Mouse (Mus musculus) retina, adult 2 months (tissue): ENCODE measurements around the gene Gm8050.
"Not testable (repeated sequence)": the region's sequence is repeated elsewhere in the genome, so short reads cannot be mapped to it uniquely, and the experiment has no call there.

ENCODE experiments used
- DNase-seq: peaks from one replicate; pipeline ENCODE4 v3.0.0-alpha.2; 2012; ENCODE audit warnings: low read depth, low spot score

Gene Gm8050

DNA sequence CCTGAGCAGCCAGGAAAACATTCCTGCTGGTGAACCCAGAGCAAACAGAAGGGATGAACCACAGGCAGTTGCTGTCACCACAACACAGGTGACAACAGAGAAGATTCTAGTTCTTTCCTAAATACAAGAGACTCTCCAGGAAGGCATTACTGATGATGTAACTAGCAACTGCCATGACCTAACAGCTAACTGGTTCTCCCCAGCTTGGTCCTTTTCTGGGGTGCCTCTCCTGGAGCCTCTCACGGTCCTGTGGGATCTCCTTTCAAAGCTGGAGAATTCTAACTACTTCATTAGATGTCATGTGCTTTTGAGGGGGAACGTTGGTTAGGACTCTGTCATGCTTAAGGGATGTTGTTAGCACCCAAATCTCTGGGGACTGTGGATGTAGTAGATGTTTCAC, at the start of gene Gm8050:
TSS of gene Gm8050 (minus strand) at position 101 of the 400 bp plus-strand sequence.
- DNase-seq = not testable (repeated sequence)

GRCm38 (mm10) chr14:6757231-6757536, 37.1 kb upstream of the Gm8050 start:
- not testable (repeated sequence) for DNase-seq

DNA sequence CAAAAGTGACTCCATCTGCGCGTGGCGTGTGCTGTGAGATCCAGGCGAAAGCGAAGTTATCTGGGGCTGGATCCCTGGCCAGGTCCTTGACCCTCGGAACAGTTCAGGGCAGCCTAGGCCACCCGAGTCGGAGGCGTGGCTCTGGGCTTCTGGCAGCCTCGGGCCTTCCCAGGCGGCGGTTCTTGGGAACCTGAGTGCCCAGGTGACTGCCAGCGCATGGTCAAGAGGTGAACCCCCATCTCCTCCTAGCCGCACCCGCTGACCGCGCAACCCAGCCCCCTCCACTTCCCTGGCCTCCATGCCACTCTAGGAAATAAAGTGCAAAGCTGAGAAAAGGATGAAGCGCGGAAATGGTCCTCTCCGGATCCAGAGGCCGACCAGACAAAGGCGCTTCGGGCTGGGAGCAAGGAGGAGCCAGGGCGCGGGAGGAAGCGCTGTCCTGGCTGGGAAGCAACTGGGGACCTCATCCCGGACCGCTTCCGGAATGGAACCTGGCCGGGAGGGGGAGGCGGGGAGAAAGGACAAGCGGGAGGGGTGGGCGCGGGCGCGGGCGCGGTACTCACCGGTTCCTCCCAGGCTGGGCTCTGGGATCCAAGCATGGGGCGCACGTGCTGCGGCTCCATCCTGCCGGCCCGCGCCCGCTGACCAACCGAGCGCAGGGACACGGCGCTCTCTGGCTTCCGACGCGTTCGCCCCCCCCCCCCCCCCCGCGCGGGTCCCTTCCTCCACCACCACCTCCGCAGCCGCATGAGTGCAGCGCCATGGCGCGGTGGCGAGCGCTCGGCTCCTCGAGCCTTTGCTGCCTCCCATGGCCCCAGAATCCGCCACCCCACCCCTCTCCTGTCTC, 36.6 kb upstream of the Gm8050 start:
- DNase-seq = not testable (repeated sequence)

DNA sequence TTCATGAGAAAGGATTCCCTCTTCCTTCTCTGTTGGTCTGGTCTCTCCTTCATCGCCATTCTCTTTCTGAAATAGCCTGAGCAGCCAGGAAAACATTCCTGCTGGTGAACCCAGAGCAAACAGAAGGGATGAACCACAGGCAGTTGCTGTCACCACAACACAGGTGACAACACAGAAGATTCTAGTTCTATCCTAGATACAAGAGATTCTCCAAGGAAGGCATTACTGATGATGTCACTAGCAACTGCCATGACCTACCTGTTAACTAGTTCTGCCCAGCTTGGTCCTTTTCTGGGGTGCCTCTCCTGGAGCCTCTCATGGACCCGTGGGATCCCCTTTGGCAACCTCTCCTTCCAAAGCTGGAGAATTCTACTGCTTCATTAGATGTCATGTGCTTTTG, 22.2 kb upstream of the Gm8050 start, which contains the start of gene Gm3636:
TSS of gene Gm3636 (minus strand) at position 101 of the 400 bp plus-strand sequence.
- DNase-seq = not testable (repeated sequence)

GRCm38 (mm10) chr14:6684070-6684469, 36.0 kb downstream of the Gm8050 start, which contains the start of gene Gm10251:
TSS of gene Gm10251 (minus strand) at chr14:6684170.
- DNase-seq = not testable (repeated sequence)
